Mouse (Mus musculus): ENCODE results near the gene Acot11. TPM values are rescaled to one million over a fixed set of nuclear protein-coding genes. Genes with fewer than 3 reads are reported as not detected.
A peak's percentile ranks its signal among the peaks of the same experiment; 100 is the strongest.
"Not testable (repeated sequence)": the region's sequence is repeated elsewhere in the genome, so short reads cannot be mapped to it uniquely, and the experiment has no call there.

Acot11 gene
- total RNA-seq, 1 experiment from 2014 or later, result 61.6 TPM

- DNase-seq, result no peak
Observed at GRCm38 (mm10) chr4:106811162-106811561, 6.4 kb upstream of the Acot11 start.

- DNase-seq, result peak; percentile 35
Observed at GRCm38 (mm10) chr4:106810039-106810438, 5.2 kb upstream of the Acot11 start.

GRCm38 (mm10) chr4:106807287-106807686 is 2.5 kb upstream of the Acot11 start:
- DNase-seq, result no peak

GRCm38 (mm10) chr4:106805890-106806289 is 1.1 kb upstream of the Acot11 start:
- no peak for DNase-seq

GRCm38 (mm10) chr4:106804201-106804909 is 443 bp downstream of the Acot11 start:
- DNase-seq, result peak; percentile 24

- no peak for DNase-seq
Observed at GRCm38 (mm10) chr4:106803781-106804180, 1.0 kb downstream of the Acot11 start.

- DNase-seq, result peak; percentile 90
Observed at GRCm38 (mm10) chr4:106799772-106800336, 4.9 kb downstream of the Acot11 start.

- DNase-seq, result peak; percentile 71
Observed at GRCm38 (mm10) chr4:106798908-106799546, 5.8 kb downstream of the Acot11 start.

GRCm38 (mm10) chr4:106795289-106795688 is 9.5 kb downstream of the Acot11 start:
- DNase-seq, result no peak

- no peak for DNase-seq
Observed at GRCm38 (mm10) chr4:106794247-106794646, 10.6 kb downstream of the Acot11 start.

- DNase-seq, result not testable (repeated sequence)
Observed at GRCm38 (mm10) chr4:106793826-106794225, 11.0 kb downstream of the Acot11 start.

- no peak for DNase-seq
Observed at GRCm38 (mm10) chr4:106792276-106792675, 12.5 kb downstream of the Acot11 start.

GRCm38 (mm10) chr4:106790938-106791337 is 13.9 kb downstream of the Acot11 start:
- no peak for DNase-seq

GRCm38 (mm10) chr4:106790218-106790617 is 14.6 kb downstream of the Acot11 start:
- DNase-seq, result not testable (repeated sequence)

GRCm38 (mm10) chr4:106789705-106790104 is 15.1 kb downstream of the Acot11 start:
- DNase-seq, result no peak

- peak; percentile 37 for DNase-seq
Observed at GRCm38 (mm10) chr4:106788627-106789026, 16.2 kb downstream of the Acot11 start.

- DNase-seq, result peak; percentile 72
Observed at GRCm38 (mm10) chr4:106787830-106788229, 17.0 kb downstream of the Acot11 start.

- peak; percentile 43 for DNase-seq
Observed at GRCm38 (mm10) chr4:106785753-106786540, 18.9 kb downstream of the Acot11 start.

GRCm38 (mm10) chr4:106785345-106785744 is 19.5 kb downstream of the Acot11 start:
- DNase-seq, result no peak

GRCm38 (mm10) chr4:106784806-106785205 is 20.0 kb downstream of the Acot11 start:
- no peak for DNase-seq

GRCm38 (mm10) chr4:106783137-106783536 is 21.7 kb downstream of the Acot11 start:
- no peak for DNase-seq

GRCm38 (mm10) chr4:106780045-106780444 is 24.8 kb downstream of the Acot11 start:
- no peak for DNase-seq
